Mouse (Mus musculus): ENCODE measurements around the gene Adamts3.

The Adamts3 gene

DNA sequence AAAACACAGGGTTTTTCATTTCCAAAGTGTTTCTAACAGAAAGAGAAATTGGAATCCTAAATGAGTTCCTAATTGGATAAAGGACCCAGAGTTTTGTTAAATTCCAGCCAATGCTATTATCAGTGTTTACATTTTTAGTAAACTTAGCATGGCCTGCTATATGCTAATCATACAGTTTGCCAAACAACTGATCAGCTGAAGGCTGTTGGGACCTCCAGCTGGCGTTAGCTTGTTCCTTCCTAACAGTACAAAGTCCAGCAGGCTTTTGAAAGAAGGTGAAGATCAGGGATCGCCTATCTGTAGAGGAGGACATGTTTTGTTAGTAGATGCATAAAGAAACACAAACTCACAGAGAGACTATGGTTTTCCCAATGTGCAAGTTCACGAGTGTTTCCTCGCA lies 173.7 kb downstream of the Adamts3 start:
- DNase-seq (ENCODE audit: low spot score) = no peak

DNA sequence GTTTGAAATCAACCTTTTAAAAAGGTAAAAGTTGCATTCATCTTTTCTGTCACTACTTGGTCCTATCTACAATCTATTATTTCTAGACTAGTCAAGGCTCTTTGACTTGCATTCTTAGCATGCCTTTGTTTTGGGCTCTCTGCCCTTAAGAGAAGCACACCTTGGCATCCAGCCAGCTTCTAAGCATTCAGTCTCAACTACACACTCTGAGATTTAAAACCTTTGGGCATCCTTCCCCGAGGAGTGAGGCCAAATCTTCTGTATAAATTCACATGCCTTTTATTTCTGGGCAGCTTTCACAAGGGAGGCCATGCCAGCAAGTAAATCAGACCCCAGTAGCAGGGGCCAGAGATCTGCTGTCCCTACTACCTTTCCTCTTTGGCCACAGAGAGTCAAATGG lies 178.9 kb downstream of the Adamts3 start:
- no peak for DNase-seq (ENCODE audit: low spot score)

DNA sequence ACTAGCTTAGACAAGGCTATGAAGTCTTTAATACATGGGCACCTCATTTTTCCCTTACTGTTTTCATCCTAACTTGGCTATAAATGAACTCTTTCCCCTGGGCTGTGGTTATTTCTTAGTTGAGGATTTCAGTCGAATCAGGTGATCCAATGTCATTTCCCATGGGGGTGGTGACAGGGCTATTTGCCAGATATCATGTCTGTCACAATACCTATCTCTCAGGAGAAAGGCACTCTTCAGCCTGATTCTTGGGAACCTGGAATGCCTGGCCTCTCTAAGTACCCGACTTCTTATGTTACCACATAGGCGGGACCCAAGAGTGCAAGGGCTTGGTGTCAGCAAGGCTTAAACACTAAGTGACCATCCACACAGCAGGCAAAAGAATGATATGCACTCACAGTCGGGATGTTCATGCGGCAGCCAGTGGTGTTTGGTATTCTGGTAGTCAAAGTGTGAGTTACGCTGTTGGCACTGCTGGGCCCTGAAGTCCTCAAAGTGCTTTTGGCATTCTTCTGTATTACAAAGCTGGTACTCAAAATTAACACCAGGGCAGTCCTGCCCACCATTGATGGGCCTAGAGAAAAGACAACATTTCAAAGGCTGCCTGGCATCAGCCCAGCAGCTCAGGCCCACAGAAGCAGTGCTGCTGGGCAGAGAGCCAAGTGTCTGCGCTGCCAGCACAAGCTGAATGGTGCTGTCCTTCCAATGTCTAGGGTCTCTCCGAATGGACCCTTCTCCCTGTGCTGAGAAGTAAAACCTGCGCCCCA lies 181.7 kb downstream of the Adamts3 start:
- DNase-seq (ENCODE audit: low spot score) = no peak

DNA sequence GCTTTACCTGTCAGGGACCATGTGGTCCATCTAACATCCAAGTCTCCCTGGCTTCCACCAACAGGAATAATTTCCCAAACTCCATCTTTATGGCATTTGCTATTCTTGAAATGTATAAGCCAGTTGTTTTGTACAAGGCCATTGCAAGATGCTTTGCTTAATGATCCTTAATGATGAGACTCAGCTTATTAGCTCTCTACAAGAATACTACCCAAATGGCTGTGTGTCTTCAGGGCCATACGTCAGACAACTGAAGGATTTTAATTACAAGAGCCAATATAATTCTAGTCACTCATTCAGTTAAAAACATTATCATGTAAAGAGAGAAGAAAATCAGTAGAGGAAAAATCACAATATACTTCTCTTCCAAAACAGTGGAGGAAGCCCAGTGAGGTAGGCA lies 195.3 kb downstream of the Adamts3 start:
- no peak for DNase-seq (ENCODE audit: low spot score)

DNA sequence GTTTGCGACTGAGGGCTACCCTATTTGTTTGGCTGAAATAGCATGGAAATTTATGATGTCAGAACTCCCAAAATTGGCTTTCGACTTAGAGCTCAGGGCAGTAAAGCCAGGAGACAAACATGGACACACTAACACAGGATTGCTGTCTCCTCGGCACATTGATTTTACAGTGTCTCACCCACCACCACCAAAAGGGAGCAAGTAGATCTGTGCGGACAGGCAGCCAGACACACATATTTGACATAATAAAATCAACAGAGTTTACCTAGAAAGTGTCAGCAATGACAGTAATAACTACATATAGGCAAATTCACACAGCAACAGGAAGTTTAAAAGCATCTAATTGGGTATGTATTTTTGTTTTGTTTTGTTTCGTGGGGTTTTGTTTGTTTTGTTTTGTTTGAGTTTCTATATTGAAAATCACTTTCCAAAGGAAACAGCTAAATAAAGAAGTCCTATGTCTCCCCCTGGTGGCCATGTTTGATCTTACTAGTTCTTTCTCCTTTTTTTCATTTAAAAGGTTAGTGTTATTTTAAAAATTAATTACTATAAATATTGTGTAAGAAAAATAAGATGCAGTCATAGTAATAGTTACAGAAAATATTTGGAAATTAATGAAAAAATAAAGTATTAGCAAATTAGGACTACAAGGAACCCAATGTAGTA lies 203.1 kb downstream of the Adamts3 start:
- peak; percentile 88 for DNase-seq (ENCODE audit: low spot score)

DNA sequence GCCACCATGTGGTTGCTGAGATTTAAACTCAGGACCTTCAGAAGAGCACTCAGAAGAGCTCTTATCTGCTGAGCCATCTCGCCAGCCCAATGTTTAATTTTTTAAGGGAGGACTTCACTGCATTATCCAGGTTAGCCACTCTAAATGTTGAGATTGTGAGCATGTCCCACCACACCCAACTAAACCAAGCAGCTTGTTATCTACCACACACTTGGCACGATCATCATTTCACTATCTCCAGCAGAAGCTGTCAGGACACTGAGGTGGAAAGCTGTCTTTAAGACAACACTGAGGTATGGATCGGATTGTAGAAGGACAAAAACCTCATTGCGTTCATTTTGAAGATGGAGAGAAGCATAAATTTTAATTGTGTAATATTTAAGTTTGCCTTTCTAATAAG lies 205.0 kb downstream of the Adamts3 start:
- no peak for DNase-seq (ENCODE audit: low spot score)

DNA sequence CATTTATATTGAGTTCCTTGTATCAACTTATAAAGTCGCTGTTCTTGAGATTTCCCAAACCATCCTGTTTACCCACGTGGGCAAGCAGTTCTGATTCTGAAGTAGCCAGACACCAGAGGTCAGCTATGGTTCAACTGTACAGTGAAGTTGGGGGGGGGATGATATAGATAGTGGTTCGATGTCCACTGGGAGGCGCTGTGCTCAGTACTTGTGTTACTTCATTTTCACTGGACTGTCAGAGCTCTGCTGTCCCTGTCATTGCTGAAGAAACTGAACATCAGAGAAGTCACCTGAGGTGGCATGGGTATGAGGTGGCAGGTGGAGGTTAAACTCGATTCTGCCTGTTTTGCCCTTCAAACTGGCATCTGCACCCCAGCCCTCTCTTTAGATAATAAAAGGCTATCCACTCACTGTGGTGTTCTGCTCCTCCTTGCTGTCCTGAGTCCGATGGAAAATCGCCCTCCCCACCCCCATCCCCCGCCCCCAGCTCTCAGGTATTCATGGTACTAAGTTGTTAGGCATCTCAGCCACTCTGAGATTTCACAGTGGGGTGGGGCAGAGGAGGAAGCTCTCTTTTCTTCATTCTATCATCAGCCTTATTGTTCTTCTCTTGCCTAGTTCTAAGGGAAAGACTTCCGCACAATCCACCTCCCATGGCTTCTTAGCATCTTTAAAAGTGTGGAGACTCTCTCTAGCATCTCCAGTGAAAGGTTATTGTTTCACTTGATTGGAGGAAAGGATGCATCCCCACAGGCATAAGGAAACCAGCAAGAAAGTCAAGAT lies 208.9 kb downstream of the Adamts3 start:
- DNase-seq (ENCODE audit: low spot score) = no peak

DNA sequence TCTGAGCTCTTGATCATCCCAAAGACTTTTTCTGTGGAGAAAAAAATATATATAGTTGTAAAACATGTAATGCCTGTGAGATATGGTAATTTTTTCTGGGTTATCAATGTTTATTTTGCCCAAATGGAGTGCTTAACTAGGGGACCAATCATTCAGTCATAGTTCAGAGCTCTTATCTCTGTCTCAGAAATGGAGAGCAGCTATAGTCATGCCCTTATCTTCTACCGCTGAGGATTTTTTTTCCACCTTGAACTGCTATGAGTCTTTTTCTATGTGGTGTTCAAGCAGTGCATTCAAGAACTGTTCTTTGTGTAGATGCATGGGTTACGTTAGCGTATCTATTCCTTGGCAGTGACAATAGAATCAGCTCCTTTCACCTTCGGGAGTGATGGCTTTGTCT lies 210.2 kb downstream of the Adamts3 start:
- DNase-seq (ENCODE audit: low spot score) = no peak

DNA sequence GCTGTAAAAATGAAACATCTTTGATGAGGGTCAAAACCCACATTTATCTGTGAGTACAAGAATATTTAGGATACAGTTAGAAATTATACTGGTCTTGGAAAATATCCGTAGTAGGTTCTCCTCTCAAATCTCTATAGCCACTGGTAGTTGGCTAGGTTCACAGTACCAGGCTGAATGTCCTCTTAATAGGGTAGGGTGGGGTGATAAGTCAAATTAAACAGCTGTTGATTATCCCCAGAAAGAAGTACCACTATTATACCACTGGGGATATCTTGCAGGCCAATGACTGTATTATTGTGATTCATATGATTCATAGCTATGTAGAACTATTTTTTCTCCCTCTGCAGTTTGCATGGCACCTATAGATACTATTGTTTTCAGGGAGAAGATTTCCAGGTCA lies 228.8 kb downstream of the Adamts3 start:
- DNase-seq (ENCODE audit: low spot score) = no peak

DNA sequence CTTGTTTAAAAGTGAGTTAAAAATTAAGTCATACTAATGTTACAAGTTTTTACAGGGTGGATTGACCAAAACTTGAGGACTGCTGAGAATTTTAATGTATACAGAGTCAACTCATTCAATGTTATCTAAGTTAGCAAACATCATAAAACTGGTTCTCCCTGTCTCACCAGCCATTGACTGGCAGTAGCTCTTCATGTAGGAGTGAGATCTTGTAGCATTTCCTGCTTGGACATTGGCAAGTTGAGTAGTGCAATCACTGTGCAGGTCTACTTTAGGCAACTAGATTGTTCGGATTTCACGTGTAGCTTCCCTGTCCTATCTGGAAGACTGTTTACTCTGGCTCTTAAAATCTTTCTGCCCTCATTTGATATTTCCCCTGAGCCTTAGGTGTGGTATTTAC lies 229.3 kb downstream of the Adamts3 start:
- DNase-seq (ENCODE audit: low spot score) = no peak

DNA sequence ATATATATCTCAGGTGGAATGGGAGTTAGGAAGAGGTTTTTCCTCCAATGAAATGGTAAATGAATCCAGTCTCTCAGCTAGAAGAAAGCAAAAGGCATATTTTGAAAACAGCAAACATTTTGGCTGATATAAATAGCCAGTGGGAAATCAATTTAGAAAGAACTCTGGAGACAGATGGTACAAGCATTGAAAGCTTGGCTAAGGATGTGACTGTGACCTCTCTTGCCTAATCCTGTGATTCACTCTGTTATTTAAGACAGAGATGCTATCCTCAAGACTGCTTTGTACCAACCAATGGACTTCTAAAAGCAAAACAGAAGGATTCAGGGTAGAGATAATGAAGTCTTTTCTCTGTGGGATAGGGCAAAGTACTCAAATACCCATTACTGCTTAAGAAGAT lies 236.2 kb downstream of the Adamts3 start:
- DNase-seq (ENCODE audit: low spot score) = no peak

DNA sequence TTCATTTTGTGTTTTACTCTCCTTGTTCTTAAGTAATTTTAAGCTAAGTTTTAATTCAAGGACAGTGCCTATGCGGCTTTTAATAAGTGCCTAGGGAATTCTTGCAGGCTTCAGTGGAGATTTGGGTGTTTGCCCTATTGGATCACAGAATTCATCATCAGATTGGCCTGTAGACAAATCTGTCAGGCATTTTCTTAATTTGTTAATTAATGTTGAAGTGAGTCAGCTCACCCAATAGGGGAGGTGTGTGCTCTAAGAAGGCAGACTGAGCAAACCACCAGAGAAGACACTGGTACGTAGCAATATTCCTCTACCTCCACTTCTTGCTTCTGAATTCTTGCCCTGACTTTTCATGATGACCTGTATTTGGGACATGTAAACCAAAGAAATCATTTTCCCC lies 247.7 kb downstream of the Adamts3 start:
- DNase-seq (ENCODE audit: low spot score) = no peak

DNA sequence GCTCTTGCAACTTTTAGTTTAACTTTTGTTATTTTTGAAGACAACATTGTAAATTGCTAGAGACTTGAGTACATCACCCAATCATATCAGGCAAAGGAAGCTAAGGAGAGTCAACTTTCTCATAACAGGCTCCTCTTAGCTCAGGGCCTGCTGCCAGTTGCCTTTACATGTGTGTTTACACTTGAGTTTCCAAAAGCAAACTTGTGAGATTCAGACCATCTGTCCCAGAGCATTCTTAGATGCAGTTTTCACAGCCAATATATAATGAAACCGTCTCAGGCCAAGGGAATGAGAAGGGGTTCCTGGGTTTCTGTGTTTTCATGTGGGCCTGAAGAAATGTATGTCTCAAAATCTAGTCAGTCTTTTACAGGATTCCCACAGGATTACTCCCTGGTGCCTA lies 251.5 kb downstream of the Adamts3 start:
- DNase-seq (ENCODE audit: low spot score) = no peak

Data from embryo, embryonic 10.5 days (tissue).